Mouse (Mus musculus) ES-CJ7 (cell line): ENCODE measurements around the gene Ccdc88c.
"Not testable (repeated sequence)": the region's sequence is repeated elsewhere in the genome, so short reads cannot be mapped to it uniquely, and the experiment has no call there.

Experiments used
- DNase-seq: peaks from one replicate; pipeline ENCODE4 v3.0.0; 2011; ENCODE audit warnings: low read depth, low spot score

Ccdc88c gene

DNA sequence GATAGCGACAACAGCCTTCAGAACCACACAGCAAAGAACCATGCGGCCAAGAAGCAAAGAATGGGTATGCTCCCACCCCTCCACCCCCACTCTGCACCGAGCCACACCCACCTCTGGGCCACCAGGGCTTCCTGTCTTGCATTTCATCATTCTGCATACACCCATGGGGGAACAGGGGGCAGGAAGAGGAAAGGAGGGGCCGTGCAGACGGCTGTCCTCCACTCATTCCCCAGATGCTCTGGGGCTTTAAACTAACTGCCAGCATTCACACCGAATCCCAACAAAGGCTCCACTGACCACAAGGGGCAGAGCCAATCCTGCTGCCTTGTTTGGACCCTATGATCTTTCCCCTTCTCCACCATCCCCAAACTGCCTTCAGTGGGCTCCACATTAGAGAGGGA lies 10.9 kb downstream of the Ccdc88c start:
- DNase-seq, result peak; percentile 57

DNA sequence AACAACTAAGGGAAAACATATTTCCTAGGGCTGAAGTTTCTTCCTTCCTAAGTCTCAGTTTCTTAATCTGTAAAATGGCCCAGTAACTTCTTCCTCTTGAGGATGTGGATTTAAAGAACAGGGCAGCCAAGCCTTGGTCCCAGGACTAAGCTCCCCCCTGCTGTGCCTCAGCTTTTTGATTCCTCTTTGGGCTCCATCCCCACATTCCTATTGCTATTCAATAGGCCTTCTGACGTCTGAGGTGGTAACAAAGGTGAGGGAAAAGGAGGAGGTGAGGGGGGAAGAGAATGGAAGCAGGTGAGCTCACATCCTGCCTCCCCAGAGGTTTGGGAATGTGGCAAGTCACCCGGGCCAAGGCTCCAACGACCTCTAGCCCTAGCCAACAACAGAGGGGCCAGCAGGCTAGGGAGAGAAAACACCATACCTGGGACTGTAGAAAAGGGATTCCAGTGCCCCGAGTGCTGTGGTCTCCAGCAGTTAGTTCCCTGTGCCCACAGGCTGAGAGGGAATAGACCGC lies 12.4 kb downstream of the Ccdc88c start:
- peak; percentile 94 for DNase-seq

DNA sequence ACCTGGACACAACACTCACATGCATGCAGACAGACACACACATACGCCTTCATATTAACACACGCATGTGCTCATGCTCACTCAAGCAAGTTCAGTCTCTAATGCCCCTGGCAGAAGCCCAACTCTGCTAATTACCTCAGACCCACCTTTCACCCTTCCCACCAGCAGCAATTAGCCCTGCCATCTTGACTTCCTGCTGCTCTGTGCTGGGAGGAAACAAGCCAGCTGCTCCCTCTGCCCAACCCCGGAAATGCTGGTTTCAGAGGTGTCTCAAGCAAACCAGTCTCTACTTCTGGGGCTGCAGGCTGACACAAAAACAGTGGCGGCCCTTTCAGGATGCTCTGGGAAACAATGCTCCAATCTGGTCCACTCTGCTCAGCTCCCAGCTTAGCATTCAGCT lies 12.9 kb downstream of the Ccdc88c start:
- peak; percentile 70 for DNase-seq

DNA sequence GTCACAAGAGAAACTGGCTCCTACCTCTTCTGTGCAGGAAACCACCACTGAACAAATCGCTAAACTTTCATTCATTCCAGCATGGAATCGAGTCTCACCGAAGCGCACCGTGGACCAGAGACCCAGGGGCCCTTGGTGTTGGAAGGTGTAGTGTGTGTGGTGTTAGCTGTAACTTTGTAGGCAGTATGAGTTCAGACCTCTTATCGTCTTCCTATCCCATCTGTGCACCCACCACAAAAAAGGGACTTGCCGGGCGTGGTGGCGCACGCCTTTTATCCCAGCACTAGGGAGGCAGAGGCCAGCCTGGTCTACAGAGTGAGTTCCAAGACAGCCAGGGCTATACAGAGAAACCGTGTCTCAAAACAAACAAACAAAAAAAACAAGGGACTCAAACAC lies 13.7 kb downstream of the Ccdc88c start:
- no peak for DNase-seq

DNA sequence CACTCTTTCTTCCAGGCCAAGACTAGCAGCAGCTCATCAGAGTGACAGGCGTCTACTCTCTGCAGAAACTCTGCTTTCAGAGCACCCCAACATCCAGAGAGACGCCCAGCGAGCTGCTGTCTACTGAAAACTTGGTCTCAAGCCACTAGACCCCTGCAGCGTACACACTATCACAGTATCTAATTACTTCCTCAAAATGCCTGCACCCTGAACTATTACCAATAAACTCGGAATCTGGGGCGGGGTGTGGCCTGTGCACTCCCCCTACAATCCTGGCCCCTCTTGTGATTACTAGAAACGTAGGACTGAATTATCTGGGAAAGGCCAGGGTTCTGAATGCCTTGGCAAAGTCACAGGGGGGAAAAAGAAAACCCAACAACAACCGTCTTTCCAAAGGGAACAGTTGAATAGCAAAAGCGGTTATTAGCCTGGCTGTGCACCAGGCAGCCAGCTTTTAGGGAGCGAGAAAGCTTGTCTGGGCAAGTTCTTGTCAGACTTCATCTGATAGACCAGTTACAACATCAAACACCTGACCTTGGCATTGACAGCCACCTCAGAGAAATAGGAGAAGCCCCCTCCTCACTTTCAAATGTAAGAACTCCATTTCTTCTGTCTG lies 14.2 kb downstream of the Ccdc88c start:
- no peak for DNase-seq

DNA sequence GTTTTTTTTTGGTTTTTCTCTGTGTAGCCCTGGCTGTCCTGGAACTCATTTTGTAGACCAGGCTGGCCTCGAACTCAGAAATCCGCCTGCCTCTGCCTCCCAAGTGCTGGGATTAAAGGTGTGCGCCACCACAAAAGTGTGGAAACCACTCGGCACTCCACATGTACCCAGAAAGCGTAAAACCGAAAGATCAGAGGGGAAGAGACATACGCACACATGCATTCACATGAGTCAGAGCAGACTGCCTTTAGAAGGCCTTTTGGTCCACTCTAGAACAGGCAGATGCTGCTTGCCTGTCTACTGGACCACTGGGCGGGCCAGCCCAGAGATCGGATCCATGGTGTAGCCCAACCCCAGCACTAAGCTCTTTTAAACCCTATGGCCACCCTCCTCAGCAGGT lies 15.2 kb downstream of the Ccdc88c start:
- DNase-seq, result not testable (repeated sequence)

DNA sequence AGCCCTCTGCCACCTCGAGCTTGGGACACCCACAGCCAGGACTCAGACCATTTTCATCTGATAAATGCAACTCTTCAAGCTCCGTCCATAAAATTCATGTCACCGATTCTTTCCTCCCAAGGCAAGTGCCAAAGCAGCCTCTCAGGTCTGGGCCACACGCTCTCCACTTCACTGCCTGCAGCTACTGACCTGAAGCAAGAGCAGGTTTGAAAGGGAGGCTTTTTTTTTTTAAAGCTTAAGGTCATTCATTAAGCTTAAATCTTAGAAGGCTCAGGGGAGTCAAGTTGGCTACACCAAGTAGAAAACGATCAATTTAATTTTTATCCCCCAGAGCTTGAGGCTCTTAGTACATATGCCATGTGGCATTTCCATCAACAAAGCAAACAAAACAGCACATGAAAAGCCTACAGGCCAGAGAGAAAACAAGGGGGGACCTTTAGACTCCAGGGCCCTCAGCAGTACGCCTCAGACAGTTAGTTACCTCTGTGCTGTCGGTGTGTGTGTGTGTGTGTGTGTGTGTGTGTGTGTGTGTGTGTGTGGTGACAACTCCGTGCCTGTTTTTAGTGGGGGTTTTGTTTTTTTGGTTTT lies 15.7 kb downstream of the Ccdc88c start:
- DNase-seq, result no peak

DNA sequence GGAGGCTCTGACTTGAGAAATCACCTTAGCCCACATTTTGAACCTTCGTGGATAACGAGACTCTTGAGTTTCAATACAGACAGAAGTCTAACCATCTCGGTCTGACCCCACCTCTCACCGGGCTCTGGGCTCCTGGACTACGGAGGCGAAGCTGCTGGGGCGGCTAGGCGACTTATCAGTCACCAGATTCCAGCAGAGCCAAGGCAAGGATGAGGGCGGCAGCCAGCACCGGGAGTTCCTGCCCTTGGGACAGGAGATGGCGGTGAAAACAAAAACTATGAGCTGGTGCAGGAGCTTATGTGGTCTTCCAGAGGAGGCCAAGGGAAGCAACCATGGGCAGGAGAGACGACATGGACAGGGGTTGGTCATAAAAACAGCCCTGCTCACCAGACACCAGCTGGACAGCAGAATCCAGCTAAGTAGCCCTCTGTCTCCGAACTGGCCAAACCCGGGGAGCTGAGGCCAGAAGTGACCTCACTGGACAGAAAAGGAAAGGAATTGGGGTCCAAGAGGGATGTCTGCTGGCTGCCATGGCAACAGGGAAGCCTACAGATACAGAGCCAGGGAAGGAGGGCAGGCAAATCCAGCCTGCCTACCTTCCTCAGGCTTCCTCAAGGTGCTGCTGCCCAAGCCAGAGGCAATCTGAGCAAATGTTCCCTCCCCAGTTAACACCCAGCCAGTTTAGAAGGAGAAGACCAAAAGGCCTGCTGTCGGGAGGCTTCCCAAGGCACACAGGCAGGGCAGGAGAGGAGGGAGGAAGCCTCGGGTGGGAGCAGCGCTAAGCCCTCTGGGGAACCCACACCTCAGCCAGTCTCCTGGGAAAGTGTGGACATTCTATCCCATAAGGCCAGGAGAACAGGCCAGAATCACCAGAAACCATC lies 16.4 kb downstream of the Ccdc88c start:
- DNase-seq, result no peak

DNA sequence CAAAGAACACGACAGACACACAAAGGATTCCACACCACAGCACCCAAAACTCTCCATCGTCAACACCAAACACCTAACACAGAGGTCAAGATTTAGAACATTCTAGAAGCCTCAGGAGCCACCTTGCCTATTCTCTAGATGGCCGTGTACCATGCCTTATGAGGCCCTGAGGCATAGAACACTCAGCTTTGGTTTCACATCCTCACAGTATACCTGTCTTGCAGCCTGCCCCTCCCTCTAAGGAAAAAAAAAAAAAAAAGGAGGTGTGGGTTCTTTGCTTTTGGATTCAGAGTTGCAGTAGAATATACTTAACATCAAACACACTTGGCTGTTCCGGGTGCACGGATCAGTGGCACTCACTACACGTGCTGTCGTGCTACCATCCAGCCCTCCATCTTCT lies 17.8 kb downstream of the Ccdc88c start:
- no peak for DNase-seq

DNA sequence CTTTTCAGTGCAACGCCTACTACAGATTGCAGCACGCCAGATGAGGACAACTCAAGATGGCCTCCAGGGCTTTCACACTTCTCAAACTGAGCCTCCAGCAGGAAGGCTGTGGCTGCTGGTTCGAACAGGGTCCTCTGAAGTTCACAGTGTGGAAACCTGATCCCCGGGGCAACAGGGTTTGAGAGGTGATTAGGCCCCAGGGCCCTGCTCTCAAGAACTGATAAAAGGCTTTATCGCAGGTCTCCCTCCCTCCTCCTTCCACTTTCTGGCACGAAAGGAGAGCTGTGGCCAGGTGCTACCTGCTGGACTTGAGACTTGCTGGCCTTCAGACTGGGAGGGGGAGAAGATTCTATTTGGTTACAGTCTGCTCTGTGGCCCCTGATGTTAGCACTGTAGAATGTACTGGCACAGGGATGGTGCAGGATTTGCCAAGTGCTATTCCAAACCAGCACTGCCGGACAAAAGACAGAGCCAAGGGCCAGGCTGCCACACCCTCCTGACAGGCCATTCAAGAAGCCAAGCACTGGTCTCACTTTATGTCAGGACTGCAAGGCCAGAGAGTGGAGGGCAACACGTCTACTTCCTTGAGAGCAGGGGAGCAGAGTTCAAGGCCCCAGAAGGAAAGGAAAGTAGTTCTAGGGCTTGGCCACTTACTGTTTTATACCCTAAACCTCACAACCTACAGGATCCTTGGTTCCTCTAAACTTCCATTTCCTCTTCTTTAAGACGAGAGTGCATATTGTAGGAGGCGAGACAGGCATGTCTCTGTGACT lies 18.5 kb downstream of the Ccdc88c start:
- peak; percentile 56 for DNase-seq

DNA sequence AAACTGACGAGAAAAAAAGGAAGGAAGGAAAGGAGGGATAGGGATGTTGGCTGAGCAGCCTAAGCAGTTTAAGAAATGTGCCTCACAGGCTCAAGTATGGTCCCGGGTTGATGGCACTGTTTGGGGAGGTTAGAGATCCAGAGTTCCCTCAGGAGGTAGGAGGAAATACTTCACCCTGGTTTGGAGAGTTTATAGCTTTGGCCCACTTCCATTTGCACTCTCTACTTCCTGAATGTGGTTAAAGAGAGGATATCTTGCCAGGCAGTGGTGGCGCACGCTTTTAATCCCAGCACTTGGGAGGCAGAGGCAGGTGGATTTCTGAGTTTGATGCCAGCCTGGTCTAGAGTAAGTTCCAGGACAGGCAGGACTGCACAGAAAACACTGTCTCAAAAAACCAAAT lies 19.6 kb downstream of the Ccdc88c start:
- no peak for DNase-seq

DNA sequence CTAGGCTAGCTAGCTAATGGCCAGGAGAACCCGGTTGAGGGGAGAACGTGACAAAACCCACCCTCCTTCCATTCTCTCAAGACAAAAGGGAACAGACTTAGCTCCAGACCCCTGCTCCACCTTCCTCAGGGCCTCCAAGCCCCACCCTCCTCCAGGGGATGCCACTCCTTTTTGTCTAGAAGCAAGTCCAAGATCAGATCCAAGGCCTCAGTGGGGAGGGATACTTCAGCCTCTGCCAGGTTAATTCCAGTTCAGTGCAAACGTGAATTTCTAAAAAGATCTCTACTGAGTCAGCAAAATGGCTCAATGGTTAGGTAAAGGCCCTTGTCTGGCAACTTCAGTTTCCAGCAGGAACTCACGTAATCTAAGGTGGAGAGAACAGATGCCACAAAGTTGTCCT lies 20.2 kb downstream of the Ccdc88c start:
- DNase-seq, result peak; percentile 87

DNA sequence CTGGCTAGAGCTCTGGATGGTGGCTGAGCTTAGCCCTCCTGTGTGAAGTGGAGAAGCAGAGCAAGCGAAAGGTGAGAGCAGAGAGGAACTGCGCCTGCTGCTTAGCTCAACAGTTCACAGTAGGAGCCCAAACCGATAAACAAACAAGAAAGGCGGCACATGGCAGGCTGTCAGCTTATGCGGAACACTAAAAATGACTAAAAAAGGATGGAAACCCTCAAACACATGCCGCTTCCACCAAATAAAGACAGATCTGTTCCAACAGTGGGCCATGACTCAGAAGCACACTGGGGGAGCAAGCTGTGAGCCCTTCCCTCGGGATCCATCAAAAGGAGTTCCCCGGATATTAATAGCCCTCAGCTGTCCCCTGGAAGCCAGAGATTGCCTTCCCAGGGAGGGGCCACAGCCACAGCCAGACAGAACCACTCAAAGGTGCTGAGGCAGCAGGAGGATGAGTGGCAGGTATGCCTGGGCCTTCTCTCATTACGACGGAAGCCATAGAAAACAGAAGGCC lies 20.8 kb downstream of the Ccdc88c start:
- DNase-seq, result peak; percentile 37

DNA sequence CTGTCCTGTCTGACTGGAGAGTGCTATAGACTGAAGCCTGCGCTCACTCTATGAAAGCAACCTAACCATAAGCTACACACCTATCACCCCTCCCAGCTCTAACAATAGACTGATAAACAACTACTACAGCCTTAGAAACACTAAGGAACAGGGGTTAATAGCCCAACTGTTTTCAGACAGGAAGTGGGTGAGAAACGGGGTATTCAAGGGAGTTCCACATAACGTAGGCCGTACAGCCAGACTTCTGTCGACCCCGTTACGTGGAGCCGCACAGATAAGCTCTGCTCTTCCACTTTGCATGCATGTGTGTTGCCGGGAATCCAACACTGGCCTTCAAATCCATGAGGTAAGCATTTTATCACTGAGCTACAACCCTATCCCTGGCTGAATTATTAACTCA lies 21.4 kb downstream of the Ccdc88c start:
- DNase-seq, result no peak

DNA sequence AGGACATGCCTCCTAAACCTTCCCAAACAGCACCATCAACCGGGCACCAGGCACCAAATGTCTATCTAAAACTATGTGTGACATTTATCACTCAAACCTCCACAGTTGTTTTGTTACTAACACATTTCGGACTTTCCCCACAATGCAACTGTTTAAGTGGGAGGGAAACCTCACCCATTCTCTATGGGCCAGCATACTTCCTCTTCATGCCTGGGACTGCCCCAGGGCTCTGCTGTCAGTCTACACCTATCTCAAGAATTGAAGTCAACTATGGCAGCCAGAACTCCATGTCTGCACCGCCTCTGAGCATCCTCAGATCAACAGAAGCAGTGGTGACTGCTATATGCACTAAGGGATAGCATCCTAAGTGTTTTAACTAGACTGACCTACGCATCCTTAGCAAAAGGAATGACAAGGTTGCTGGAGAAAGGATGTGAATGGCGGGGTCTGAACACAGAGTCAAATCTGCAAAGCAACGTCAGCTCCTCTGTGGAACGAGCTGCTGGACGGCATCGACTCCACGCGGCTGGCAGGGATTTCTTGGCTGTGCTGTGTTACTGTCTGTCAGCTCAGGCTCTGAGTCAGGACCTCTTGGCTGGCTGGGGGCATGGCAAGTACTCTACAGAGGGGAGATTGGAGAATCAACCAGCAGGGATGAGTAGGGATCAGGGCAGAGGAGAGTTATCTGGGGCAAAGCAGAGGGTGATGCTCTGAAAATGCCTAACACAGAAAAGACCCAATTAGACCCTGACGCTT lies 23.0 kb downstream of the Ccdc88c start:
- DNase-seq, result no peak

DNA sequence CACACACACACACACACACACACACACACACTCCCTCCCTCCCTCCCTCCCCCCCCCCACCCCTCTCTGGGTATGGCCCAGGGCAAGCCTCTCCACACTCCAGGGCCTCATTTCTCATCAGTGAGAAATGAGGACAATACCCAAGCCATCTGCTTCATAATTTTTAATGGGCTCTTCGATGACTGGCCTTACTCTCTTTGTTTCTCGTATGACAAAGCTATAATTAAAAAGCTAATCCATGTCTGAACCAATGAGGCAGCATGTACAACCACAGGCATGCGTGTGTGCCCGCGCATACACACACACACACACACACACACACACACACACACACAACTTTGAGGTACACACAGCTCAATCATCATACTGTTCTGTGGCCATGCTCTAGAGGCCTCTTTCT lies 23.9 kb downstream of the Ccdc88c start:
- DNase-seq, result no peak

DNA sequence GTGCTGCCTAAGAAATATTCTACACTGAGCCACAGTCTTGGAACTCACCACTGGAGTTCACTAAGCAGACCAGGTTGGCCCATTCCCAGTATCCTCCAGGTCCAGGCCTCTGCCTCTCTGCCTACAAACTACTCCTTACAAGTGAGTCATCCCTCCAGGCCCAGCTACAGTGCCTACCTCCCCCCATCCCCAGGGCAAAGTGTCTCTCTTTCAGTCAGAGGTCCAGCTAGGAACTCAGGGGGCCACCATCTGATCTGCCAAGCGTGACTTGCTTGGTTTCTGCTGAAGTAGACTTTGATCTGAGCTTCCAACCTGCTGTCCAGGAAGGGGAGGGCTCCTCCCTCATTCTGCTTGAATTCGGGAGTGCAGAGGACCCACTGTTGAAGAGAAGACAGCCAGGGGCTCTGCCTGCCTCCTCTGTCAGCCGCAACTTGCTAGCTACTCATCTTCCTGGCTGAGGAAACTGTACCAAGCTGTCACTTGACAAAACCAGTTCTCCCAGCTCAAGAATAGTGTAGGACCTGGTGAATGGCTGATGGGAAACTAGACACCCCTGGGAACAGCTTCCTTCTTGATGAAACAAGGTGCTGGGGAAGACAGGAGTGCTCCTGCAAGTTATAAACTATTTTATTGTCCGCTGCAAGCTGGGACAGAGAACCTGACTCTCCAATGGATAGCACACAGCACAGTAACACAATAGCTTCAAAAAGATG lies 25.9 kb downstream of the Ccdc88c start:
- no peak for DNase-seq

DNA sequence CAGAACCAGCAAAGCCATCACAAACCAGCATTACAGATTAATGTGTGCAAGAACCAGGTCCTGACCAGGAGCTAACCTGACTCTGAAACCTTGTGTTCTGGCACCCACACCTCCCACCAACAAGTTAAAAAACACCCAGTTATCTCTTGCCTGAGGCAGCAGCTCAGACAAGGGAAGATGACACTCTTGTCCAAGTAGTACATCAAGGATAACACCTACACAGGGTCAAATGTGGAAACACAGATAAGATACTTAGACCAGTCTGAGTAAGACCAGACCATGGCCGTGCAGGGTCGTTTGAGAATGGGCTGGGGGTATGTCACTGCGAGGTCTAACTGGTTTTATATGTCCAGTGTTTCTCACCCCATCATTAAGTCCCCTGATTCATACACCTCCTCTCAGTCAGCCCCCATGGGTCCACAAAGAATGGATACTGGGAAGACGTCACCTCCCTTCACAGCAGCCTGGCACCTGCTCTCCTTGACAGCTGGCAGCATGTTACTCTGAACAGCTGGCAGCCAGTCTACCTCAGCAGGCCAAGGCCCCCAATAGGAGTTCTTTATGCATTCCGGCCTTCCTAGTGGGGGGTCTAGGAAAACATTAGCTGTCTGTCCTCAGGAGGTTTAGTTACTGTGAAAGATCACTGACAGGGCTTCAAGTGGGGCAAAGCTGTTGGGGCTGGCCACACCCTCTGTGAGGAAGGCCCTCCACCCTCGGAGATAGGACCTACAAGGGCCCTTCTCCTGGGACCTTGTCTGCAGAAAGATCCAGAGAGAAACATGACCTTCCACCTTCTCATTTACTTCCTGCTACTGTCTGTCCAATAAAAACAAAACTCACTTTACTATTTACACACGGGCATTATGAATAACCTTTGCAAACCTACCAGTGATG lies 29.5 kb downstream of the Ccdc88c start:
- no peak for DNase-seq

DNA sequence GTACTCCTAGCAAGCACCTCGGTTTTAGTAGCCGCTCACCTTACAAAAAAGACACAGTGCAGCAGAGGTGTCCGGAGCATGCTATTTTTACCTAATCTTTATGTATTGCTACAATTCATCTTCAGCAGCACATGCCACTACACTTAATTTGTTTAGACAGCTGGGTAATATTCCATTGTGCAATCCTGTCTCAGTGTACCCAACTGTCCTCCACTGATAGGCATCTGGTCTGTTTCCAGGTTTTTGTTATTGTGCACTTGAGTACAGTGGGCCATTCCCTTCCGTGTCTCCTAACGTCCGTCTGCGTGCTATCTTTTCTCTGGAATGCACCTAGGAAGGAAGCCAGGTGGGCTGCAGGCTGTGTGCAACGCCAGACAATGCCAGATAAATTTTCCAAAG lies 30.3 kb downstream of the Ccdc88c start:
- no peak for DNase-seq
